Mouse (Mus musculus): ENCODE measurements at regions not wholly inside any gene's neighbourhood (a gene's known extent, or its start where the extent isn't known, plus 50 kb on each side); places are given as distances from the start of the nearest gene placed in this dataset.
"Not testable (repeated sequence)": the region's sequence is repeated elsewhere in the genome, so short reads cannot be mapped to it uniquely, and the experiment has no call there.

DNA sequence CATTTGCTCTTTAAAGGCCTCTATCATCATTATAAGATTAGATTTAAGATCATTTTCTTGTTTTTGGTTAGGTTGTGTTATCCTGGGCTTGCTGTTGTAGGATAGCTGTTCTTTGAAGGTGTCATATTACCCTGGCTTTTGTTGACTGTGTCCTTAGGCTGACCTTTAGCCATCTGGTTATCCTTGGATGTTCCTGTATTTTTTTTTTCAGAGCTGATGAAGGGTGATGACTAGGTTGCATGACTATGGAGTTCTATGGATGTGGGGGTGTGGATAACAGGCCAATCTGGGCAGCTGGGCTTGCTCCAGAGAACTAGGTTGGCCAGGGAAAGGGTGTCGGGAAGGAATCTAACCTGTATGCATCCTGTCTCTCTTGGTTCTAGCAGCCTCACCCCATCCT, 74.2 kb downstream of the Dmrta1 start:
- no peaks in the 10 kb centered on the region for H3K4me1 ChIP-seq
- H3K27me3 ChIP-seq = no peaks in the 10 kb centered on the region
- WGBS = 60% methylated on average over 1 of the region's 1 CpGs
- H3K9ac ChIP-seq = no peak overlapping the region
- H3K9me3 ChIP-seq (replicated peaks) = no peaks in the 10 kb centered on the region
- no peak overlapping the region for H3K4me2 ChIP-seq (replicated peaks)
- no peak overlapping the region for H3K4me3 ChIP-seq
- ATAC-seq (ENCODE audit: low FRiP score) = no peak
- H3K27ac ChIP-seq = no peak overlapping the region
- no peaks in the 10 kb centered on the region for H3K36me3 ChIP-seq

GRCm38 (mm10) chr4:89776269-89776668, 97.0 kb downstream of the Dmrta1 start:
- Histone ChIP-seq H3K36me3 (no peaks in the 10 kb centered on the region), H3K4me1 (no peaks in the 10 kb centered on the region), H3K4me2 (replicated peaks) (no peak overlapping the region), H3K9me3 (replicated peaks) (no peaks in the 10 kb centered on the region), H3K27ac (no peak overlapping the region), H3K27me3 (no peaks in the 10 kb centered on the region), H3K4me3 (no peak overlapping the region), H3K9ac (no peak overlapping the region)
- ATAC-seq (ENCODE audit: low FRiP score) = no peak
- WGBS = 61% methylated on average over 10 of the region's 10 CpGs

DNA sequence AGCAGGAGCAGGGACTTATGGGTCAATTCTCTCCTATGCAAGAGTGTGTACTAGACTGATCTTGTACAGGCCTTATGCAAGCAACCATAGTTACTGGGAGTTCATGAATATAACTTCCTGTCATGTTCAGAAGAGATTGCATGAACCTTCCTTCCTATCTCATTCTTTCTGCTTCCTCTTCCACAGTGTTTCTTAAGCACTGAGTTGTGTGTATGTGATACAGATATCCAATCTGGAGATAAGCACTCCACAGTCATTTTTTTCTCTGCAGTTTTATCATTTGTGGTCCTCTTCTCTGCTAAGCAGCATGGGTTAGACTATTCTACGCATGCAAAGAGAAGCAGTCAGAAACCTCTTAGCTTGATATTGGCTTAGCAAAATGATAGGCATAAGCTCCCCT, 102.3 kb downstream of the Dmrta1 start:
- Histone ChIP-seq H3K4me1 (no peaks in the 10 kb centered on the region), H3K4me3 (no peak overlapping the region), H3K36me3 (no peaks in the 10 kb centered on the region), H3K27me3 (no peaks in the 10 kb centered on the region), H3K4me2 (replicated peaks) (no peak overlapping the region), H3K9ac (no peak overlapping the region), H3K9me3 (replicated peaks) (no peaks in the 10 kb centered on the region), H3K27ac (no peak overlapping the region)
- ATAC-seq (ENCODE audit: low FRiP score) = no peak
- WGBS = 97% methylated on average over 1 of the region's 1 CpGs

GRCm38 (mm10) chr4:89816823-89817222, 137.6 kb downstream of the Dmrta1 start:
- H3K27me3 ChIP-seq = no peaks in the 10 kb centered on the region
- H3K9me3 ChIP-seq (replicated peaks) = no peaks in the 10 kb centered on the region
- no peaks in the 10 kb centered on the region for H3K4me1 ChIP-seq
- WGBS = 89% methylated on average over 7 of the region's 7 CpGs
- H3K9ac ChIP-seq = no peak overlapping the region
- no peak overlapping the region for H3K4me3 ChIP-seq
- H3K36me3 ChIP-seq = no peaks in the 10 kb centered on the region
- no peak for ATAC-seq (ENCODE audit: low FRiP score)
- H3K4me2 ChIP-seq (replicated peaks) = no peak overlapping the region
- no peak overlapping the region for H3K27ac ChIP-seq

GRCm38 (mm10) chr4:89834552-89835206, 155.4 kb downstream of the Dmrta1 start:
- H3K27ac ChIP-seq = no peak overlapping the region
- no peaks in the 10 kb centered on the region for H3K9me3 ChIP-seq (replicated peaks)
- no peaks in the 10 kb centered on the region for H3K4me1 ChIP-seq
- no peaks in the 10 kb centered on the region for H3K36me3 ChIP-seq
- ATAC-seq (ENCODE audit: low FRiP score) = no peak
- no peak overlapping the region for H3K4me2 ChIP-seq (replicated peaks)
- H3K4me3 ChIP-seq = no peak overlapping the region
- no peaks in the 10 kb centered on the region for H3K27me3 ChIP-seq
- 72% methylated on average over 6 of the region's 6 CpGs for WGBS
- H3K9ac ChIP-seq = no peak overlapping the region

GRCm38 (mm10) chr4:89875375-89876055, 196.3 kb downstream of the Dmrta1 start:
- ATAC-seq (ENCODE audit: low FRiP score) = peak; percentile 87
- 23% methylated on average over 10 of the region's 15 CpGs for WGBS
- not testable (repeated sequence) for H3K9me3 ChIP-seq (replicated peaks); H3K4me3 ChIP-seq; H3K36me3 ChIP-seq; H3K4me1 ChIP-seq; H3K27me3 ChIP-seq; H3K4me2 ChIP-seq (replicated peaks); H3K9ac ChIP-seq; H3K27ac ChIP-seq

DNA sequence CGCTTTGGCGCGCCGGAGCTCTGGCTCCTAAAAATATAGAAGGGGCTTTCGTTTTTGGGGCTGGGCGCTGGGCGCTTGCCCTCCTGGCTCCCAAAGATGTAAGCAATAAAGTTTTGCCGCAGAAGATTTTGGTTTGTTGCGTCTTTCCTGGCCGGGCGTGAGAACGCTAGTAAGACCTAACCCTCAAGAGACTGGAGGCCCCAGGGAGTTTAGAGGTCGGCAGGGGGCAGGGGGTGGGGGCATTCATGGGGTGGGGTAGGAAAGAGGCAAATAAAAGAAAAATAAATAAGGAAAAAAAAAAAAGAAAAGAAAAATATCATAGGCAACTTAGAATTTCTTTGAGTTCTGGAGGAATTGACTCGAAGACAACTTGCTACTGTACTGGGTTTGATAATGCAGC, 196.9 kb downstream of the Dmrta1 start:
- H3K9ac ChIP-seq; H3K9me3 ChIP-seq (replicated peaks); H3K36me3 ChIP-seq; ATAC-seq (ENCODE audit: low FRiP score); H3K27me3 ChIP-seq; H3K4me1 ChIP-seq; H3K27ac ChIP-seq: not testable (repeated sequence)
- Histone ChIP-seq H3K4me3 (peak overlapping the region; percentile 32), H3K4me2 (replicated peaks) (peak overlapping the region; percentile 48)
- 25% methylated on average over 7 of the region's 14 CpGs for WGBS

DNA sequence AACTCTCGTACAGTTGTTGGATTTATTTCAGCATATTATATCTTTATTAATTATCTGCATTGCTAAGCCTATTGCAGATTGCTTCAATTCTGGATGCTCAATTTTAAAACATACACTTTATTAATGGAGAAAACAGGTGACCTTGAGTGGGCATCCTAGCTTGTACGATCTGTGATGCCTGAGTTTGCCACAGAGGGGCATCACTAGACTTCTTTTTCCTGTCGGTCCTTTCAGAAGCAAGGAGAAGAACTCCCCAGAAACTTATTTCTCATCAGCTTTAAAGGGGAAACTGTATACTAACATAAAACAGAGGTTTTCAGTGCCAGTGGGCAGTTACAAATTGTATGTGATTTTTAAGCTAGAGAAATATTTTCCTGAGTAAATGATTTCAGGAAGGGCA, 201.8 kb downstream of the Dmrta1 start:
- no peak for ATAC-seq (ENCODE audit: low FRiP score)
- no peak overlapping the region for H3K9ac ChIP-seq
- no peak overlapping the region for H3K4me3 ChIP-seq
- 49% methylated on average over 3 of the region's 3 CpGs for WGBS
- H3K27ac ChIP-seq = no peak overlapping the region
- no peak overlapping the region for H3K4me2 ChIP-seq (replicated peaks)
- no peaks in the 10 kb centered on the region for H3K27me3 ChIP-seq
- no peaks in the 10 kb centered on the region for H3K36me3 ChIP-seq
- H3K4me1 ChIP-seq = no peaks in the 10 kb centered on the region
- H3K9me3 ChIP-seq (replicated peaks) = no peaks in the 10 kb centered on the region

DNA sequence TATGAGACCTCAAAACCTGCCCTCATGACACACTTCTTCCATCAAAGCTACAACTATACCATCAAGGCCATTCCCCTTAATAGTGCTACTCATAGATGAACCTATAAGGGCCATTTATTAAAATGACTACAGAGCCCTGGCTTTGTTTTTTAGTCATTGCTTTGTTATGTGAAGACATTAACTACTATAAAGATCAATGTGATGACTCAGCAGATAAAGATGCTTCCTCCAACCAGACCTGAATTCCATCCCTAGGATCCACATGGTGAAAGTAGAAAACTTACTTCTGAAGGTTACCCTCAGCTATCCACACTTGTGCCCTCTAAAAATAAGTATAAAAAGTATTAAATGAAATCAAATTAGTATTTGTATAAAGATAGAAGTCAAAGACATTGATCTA, 230.4 kb downstream of the Dmrta1 start:
- no peak overlapping the region for H3K4me3 ChIP-seq
- no peak overlapping the region for H3K27ac ChIP-seq
- no peaks in the 10 kb centered on the region for H3K9me3 ChIP-seq (replicated peaks)
- ATAC-seq (ENCODE audit: low FRiP score) = no peak
- no peak overlapping the region for H3K9ac ChIP-seq
- no peaks in the 10 kb centered on the region for H3K27me3 ChIP-seq
- H3K36me3 ChIP-seq = no peaks in the 10 kb centered on the region
- no peak overlapping the region for H3K4me2 ChIP-seq (replicated peaks)
- H3K4me1 ChIP-seq = no peaks in the 10 kb centered on the region

DNA sequence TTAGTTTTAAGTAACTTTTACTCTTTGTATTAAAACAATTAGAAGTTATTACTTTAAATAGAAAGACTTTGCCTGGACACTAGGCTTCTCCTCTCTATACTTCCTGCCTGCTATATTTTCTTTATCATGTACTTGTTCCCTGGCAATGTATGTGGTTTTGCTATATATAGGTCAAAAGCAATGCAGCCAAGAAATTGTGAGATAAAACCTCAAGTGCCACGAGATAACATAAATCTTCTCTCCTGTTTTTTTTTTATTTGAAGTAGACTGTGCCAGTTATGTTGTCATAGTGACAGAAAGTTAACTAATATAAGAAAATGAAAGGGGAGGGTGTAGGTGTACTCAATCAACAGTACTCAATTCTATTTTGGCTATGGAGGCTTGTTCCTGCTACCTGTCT, 258.4 kb downstream of the Dmrta1 start:
- 78% methylated on average over 1 of the region's 1 CpGs for WGBS

GRCm38 (mm10) chr4:89941308-89941707, 262.1 kb downstream of the Dmrta1 start:
- Histone ChIP-seq H3K27me3 (no peaks in the 10 kb centered on the region), H3K4me3 (no peak overlapping the region), H3K4me1 (no peaks in the 10 kb centered on the region), H3K4me2 (replicated peaks) (no peak overlapping the region), H3K9ac (no peak overlapping the region), H3K9me3 (replicated peaks) (no peaks in the 10 kb centered on the region), H3K27ac (no peak overlapping the region), H3K36me3 (no peaks in the 10 kb centered on the region)
- ATAC-seq (ENCODE audit: low FRiP score) = peak; percentile 54; the same call in 1 of the 2 replicates
- 39% methylated on average over 4 of the region's 4 CpGs for WGBS

More for the DNA sequence above, 258.4 kb downstream of the Dmrta1 start:
- Histone ChIP-seq H3K4me1 (no peaks in the 10 kb centered on the region), H3K36me3 (no peaks in the 10 kb centered on the region), H3K4me2 (replicated peaks) (no peak overlapping the region), H3K27me3 (no peaks in the 10 kb centered on the region), H3K9me3 (replicated peaks) (no peaks in the 10 kb centered on the region), H3K4me3 (no peak overlapping the region), H3K9ac (no peak overlapping the region), H3K27ac (no peak overlapping the region)
- ATAC-seq (ENCODE audit: low FRiP score) = no peak

DNA sequence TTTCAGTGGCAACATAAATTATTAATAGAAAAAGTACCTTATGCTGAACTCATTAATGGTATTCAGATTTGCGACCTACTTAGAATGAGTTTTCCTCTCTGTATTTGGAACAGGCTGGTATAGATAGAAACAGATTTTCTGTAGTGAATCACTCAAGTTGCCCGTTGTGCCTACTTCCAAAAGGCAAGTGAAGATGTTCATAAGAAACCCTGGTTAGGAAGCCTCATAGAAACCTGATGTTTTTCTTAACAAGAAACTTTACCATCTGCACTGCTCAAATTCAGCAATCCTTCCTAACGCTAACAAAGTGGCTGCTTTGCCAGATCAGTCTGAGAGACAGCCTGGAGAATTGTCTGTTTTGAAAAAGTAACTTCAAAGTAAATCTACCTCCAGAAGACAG, 242.5 kb upstream of the Zfp352 start:
- Histone ChIP-seq H3K4me3 (no peak overlapping the region), H3K4me1 (no peaks in the 10 kb centered on the region), H3K9me3 (replicated peaks) (no peaks in the 10 kb centered on the region), H3K27ac (no peak overlapping the region), H3K36me3 (no peaks in the 10 kb centered on the region), H3K9ac (no peak overlapping the region), H3K27me3 (no peaks in the 10 kb centered on the region), H3K4me2 (replicated peaks) (no peak overlapping the region)
- WGBS = 81% methylated on average over 3 of the region's 3 CpGs
- ATAC-seq (ENCODE audit: low FRiP score) = no peak

- no peak overlapping the region for H3K27ac ChIP-seq
- 86% methylated on average over 3 of the region's 3 CpGs for WGBS
- ATAC-seq (ENCODE audit: low FRiP score) = no peak
- no peaks in the 10 kb centered on the region for H3K27me3 ChIP-seq
- H3K4me1 ChIP-seq = no peaks in the 10 kb centered on the region
- no peak overlapping the region for H3K4me2 ChIP-seq (replicated peaks)
- no peak overlapping the region for H3K4me3 ChIP-seq
- no peaks in the 10 kb centered on the region for H3K9me3 ChIP-seq (replicated peaks)
- no peaks in the 10 kb centered on the region for H3K36me3 ChIP-seq
- no peak overlapping the region for H3K9ac ChIP-seq
These were observed 215.2 kb upstream of the Zfp352 start for GRCm38 (mm10) chr4:90003413-90003812.

All from hindbrain, embryonic 12.5 days (tissue).